Mouse (Mus musculus) kidney, adult 2 months (tissue): ENCODE measurements at regions not wholly inside any gene's neighbourhood (a gene's known extent, or its start where the extent isn't known, plus 50 kb on each side); places are given as distances from the start of the nearest gene placed in this dataset.

Source experiments
- CTCF ChIP-seq: fragments of 200-500 bp; conservative IDR thresholded peaks from 2 replicates; pipeline ENCODE4 v1.5.1; 2011; ENCODE audit warnings: low read depth, mild to moderate bottlenecking, control low read depth, low read length, moderate library complexity, mixed read lengths; ENCODE audit not compliant: insufficient read depth, insufficient read length
- POLR2A ChIP-seq: fragments of 200-500 bp; IDR thresholded peaks from one replicate; pipeline ENCODE4 v1.6.1; 2011; ENCODE audit warnings: low read depth, low read length, control low read depth

DNA sequence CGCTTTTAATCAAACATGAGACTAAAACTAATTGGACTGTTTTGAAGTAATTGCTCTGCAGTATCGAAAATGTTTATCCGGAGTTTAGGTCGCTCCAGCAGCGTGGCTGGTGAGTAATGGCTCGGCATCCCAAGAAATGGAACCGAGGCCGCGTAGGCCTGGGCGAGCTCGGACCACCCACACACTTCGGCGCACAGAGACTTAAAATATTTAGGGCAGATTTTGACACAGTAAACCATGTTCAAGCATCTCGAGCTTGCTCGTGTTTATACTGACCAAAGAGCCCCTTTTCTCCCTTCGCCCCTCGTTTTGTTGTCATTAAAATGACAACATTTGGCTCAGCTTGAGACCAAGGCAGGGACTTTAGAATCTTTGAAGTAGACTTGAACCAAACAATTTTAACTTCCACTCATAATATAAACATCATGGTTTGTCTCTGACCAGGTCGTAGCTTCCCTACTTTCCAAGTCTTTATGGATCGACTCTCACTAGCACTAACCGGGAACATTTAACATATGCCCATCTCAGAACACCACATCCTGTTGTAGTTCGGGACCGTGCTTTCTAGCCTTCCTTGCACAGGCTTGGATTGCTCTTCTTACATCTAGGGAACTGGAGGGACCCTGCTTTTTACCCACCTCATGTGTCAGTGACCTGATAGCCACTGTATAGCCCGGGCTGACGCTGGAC lies 223.0 kb upstream of the Map3k1 start:
- TF ChIP-seq POLR2A (no peak), CTCF (no peak)
